Mouse (Mus musculus) adrenal gland (tissue): ENCODE measurements around the gene Diablo.
"Not testable (repeated sequence)": the region's sequence is repeated elsewhere in the genome, so short reads cannot be mapped to it uniquely, and the experiment has no call there.

ENCODE experiments used
- intact Hi-C: fragments of 180-260 bp; cut with DNase I; formaldehyde crosslinking; loops from one replicate; pipeline ENCODE4 v1.15.1; 2025
- long read RNA-seq, 2 experiments: library from polyadenylated mRNA; unstranded; transcript quantifications; one replicate each; pipeline ENCODE4 v2.0.0; 2020; ENCODE audit warnings: borderline replicate concordance in 1 of 2; ENCODE audit not compliant: insufficient replicate concordance in 1 of 2

Gene Diablo
- long read RNA-seq, experiment 1, transcript Diablo-203 (6 exons, 1,576 nt): major isoform, 167 of 198 reads
- long read RNA-seq, experiment 1, partial matches to known transcripts: 10 of 198 reads
- long read RNA-seq, experiment 1, other reads (novel, unspliced or antisense): 13 of 198 reads
- long read RNA-seq, experiment 2, transcript Diablo-203 (6 exons, 1,576 nt): major isoform, 205 of 230 reads
- long read RNA-seq, experiment 2, partial matches to known transcripts: 3 of 230 reads
- long read RNA-seq, experiment 2, other reads (novel, unspliced or antisense): 12 of 230 reads

DNA sequence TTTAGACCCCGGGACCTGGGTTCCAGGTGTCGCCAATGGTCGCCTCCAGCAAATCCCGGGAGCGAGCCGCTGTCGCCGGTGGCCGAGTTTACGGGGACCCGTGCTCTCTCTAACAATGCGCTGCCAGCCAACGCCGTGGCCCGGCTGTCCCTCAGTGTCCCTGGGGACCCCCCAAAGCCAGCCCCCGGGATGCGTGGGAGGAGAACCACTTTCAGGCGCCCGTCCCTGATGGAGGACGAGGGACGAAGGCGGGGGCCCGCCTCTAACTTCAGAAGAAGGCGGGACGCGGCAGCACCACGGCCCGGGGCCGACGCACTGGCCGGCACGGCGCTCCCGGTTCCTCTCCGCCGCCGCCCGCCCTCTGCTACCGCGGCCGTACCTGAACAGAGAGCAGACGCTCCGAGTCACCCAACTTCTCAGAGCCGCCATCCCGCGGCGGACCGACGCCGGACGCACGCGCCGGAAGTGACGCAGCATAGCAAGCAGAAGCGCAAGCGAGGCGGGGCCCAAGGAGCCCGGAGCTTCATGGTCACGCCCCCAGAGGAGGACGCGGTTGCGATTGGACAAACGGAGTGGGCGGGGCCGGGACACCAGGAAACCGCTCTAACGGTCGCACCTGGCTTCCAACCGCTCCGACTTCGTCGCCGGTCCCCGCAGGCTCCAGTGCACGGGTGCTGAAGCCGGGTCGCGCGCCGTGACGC is at the start of gene Diablo:
Gene Diablo (minus strand): TSS at position 485 of the 701 bp plus-strand sequence.
- intact Hi-C loops: loop anchor here (10.0 kb wide), 2 partner anchors 51 to 91 kb away; partner anchors contain the start of gene Vps33a

- intact Hi-C loops: loop anchor here (10.0 kb wide), 1 partner anchor 49 kb away; the partner anchor contains the start of genes Diablo and Gm49027
Measured at GRCm38 (mm10) chr5:123573362-123573761, 49.4 kb upstream of the Diablo start.

DNA sequence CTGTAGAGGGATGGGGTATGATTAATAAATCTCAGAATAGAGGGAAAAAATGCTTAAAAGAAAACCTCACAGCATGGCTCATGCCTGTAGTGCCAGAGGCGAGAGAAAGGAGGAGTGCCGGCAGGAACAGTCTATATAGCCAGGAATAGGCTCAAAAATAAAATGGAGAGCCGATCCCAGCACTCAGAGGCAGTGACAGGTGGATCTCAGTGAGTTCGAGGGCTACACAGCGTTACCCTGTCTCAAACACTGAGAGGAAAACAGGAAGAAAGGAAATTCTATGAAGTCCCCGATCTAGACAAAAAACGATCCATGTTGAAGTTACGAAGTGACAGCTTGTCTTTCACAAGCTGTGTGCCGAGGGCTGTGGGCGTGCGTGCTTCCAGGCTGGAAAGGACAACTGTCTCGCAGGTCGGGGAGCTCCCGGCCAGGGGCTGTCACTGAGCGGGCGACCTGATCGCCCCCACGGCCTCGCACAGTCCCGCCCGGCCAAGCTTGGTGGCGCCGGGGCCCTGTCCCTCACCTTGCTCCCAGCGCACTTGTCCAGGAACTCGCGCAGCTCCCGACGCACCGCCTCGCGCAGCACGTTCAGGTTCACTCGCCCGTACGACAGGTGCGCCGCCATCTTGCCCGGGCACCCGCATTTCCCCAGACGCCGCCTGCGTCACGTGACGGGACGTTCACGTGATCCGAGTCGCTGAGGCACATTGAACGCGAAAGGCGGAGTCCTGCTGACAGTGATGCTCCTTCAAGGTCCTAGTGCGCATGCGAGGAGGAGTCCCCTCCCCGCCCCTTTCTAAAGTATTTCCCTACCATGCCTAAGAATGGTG is 48.6 kb upstream of the Diablo start, which contains the start of gene Vps33a:
Gene Vps33a (minus strand): TSS at position 682 of the 830 bp plus-strand sequence.
- intact Hi-C loops: loop anchor here (10.0 kb wide), 1 partner anchor 48 kb away; the partner anchor contains the start of genes Diablo and Gm49027

GRCm38 (mm10) chr5:123561128-123561527 is 37.2 kb upstream of the Diablo start:
- intact Hi-C loops: no loop called here

GRCm38 (mm10) chr5:123559588-123559987 is 35.6 kb upstream of the Diablo start:
- intact Hi-C loops: no loop called here

GRCm38 (mm10) chr5:123556451-123556850 is 32.5 kb upstream of the Diablo start:
- intact Hi-C loops: no loop called here

DNA sequence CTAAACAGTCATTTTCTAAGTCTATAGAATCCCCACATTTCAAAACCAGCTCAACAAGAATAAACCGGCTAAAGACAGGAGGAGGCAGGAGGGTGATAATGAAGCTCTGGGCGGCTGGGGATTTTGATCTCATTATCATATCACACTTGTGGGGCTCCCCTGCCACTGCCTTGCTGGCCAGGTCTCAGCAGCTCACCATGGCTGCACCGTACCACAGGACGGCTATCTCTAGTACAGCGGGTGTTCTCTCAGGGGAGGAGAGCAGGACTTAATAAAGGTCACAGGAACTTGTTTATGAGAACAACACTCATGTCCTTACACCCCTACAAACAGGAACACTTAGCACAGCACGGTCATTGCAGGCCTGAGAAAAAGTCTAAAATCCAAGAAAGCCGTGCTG is 31.7 kb upstream of the Diablo start:
- intact Hi-C loops: no loop called here

GRCm38 (mm10) chr5:123533801-123534200 is 9.8 kb upstream of the Diablo start:
- intact Hi-C loops: no loop called here

GRCm38 (mm10) chr5:123530056-123530455 is 6.1 kb upstream of the Diablo start:
- intact Hi-C loops: no loop called here

- intact Hi-C loops: loop anchor here (10.0 kb wide), 2 partner anchors 46 to 86 kb away; partner anchors contain the start of gene Vps33a
Measured at GRCm38 (mm10) chr5:123528641-123529040, 4.7 kb upstream of the Diablo start.

DNA sequence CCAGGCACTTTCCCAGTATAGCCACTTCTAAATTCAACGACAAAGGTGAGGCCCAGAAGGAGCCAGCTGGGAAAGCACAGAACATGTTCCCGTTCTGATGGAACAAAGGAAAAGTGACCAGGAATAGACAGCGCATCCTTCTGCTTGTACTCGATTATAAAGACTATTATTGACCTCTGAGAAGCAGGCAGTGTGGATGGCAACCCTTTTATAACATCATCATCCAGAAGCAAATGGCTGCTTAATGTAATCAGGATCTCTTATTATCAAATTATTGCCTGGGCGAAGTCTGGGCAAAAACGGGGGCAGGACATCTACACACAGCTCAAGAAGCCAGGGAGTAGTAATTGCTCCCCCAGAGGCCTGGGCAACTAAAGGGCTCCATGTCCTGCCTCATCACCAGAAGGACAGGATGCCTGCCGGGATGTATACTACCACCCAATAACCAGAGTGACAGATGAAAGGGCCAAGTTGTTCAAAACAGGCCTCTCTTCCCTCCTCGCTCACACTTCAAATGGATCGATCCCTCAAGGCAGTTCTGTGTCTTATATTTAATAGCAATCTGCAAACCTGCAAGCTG is 2.0 kb upstream of the Diablo start:
- intact Hi-C loops: loop anchor here (10.0 kb wide), 2 partner anchors 49 to 89 kb away; partner anchors contain the start of gene Vps33a

DNA sequence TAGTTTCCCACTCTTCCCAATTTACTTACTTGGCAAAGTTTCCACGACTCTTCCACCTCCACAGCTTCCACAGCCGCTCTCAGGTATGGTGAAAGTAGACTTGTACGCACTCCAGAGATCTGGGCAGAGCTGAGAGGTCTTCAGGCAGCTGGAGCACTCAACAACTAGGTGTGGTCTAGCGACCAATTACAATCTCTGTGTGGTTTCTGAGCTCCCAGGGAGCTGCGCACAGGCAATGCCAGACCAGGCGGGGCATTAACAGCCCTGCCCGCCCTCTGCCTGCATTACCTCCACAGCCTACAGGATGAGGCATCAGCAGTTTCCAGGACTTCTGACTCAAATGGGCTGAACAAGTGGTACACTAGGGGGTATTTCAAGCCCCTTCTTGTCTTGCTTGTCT is 1.3 kb upstream of the Diablo start, which contains the start of gene Gm49027:
Gene Gm49027 (minus strand): TSS at position 208 of the 400 bp plus-strand sequence.
- intact Hi-C loops: loop anchor here (10.0 kb wide), 2 partner anchors 50 to 90 kb away; partner anchors contain the start of gene Vps33a

- intact Hi-C loops: loop anchor here (10.0 kb wide), 2 partner anchors 50 to 90 kb away; partner anchors contain the start of gene Vps33a
Measured at GRCm38 (mm10) chr5:123524393-123524750, 396 bp upstream of the Diablo start.

GRCm38 (mm10) chr5:123522166-123522565 is 1.8 kb downstream of the Diablo start:
- intact Hi-C loops: loop anchor here (10.0 kb wide), 2 partner anchors 53 to 93 kb away; partner anchors contain the start of gene Vps33a

GRCm38 (mm10) chr5:123521621-123522020 is 2.4 kb downstream of the Diablo start:
- intact Hi-C loops: loop anchor here (10.0 kb wide), 2 partner anchors 53 to 93 kb away; partner anchors contain the start of gene Vps33a

- intact Hi-C loops: loop anchor here (10.0 kb wide), 2 partner anchors 54 to 94 kb away; partner anchors contain the start of gene Vps33a
Measured at GRCm38 (mm10) chr5:123520666-123521065, 3.3 kb downstream of the Diablo start.

- intact Hi-C loops: no loop called here
Measured at GRCm38 (mm10) chr5:123514871-123515270, 9.1 kb downstream of the Diablo start.

GRCm38 (mm10) chr5:123512102-123512501 is 11.9 kb downstream of the Diablo start:
- intact Hi-C loops: no loop called here

DNA sequence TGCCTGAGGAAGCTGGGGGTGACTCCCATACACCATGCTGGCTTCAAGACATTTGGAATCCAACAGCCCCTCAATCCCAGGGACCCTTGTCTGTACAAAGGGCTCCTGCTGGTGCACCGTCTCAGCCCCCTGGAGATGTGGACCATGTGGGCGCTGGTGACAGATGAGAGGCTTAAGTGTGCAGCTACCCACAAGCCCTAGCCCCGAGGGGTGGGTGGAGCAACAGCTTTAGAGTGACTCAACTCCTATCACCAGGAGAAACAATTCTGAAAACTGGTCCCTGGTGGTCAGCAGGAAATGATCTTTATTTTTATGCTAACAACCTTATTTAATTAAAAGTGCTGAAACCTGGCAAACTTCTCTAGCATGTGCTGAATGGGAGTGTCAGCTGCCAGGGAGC is 12.6 kb downstream of the Diablo start:
- intact Hi-C loops: not testable (repeated sequence)

GRCm38 (mm10) chr5:123510160-123510559 is 13.8 kb downstream of the Diablo start, which contains the start of gene B3gnt4:
Gene B3gnt4, plus strand, starts transcription at chr5:123510460.
- intact Hi-C loops: no loop called here
